Comparison of ENCODE assay signal across 17 mouse cellular contexts in genomic region chr13:52296541-52297276, GRCm38 (mm10).
A peak's percentile ranks its signal among the peaks of the same experiment; 100 is the strongest.
DNase-seq lines count a peak whose midpoint lies in the region; ATAC-seq and TF ChIP-seq lines count a peak whose summit lies in the region.
"Had no signal": no experiment of that assay in that cellular context is flagged by ENCODE, and none has a peak within 500 bp of the region (broad histone marks: within the 10 kb centered on the region; RNA-seq: fewer than 3 reads in every experiment).

No protein-coding gene starts in this region.

- peak; percentile 25 for TF ChIP-seq CTCF in midbrain, postnatal 0 days (IDR thresholded peaks at IDR 0.05)

- ATAC-seq in midbrain, postnatal 0 days (ENCODE audit: low FRiP score): no peak
- ATAC-seq: forebrain, postnatal 0 days; inflammation-experienced regulatory T-cells, adult 6 months; liver, postnatal 0 days; Patski had no signal

- WGBS in heart, embryonic 10.5 days: 79% methylated on average over 9 of the region's 9 CpGs
- WGBS in midbrain, postnatal 0 days: 69% methylated on average over 9 of the region's 9 CpGs

- H3K9ac ChIP-seq in midbrain, postnatal 0 days (replicated peaks; ENCODE audit: low read length, poor library complexity, severe bottlenecking): no peak overlapping the region
- H3K9ac ChIP-seq: forebrain, postnatal 0 days; limb, embryonic 13.5 days; liver, postnatal 0 days had no signal

- no peak overlapping the region; the same call in 1 of the 2 replicates for H3K4me2 ChIP-seq in midbrain, postnatal 0 days (ENCODE audit: low read depth, low read length, poor library complexity, severe bottlenecking)
- H3K4me2 ChIP-seq: heart, embryonic 11.5 days; limb, embryonic 13.5 days had no signal

- no peak overlapping the region for H3K27ac ChIP-seq in heart, embryonic 10.5 days
- no peak overlapping the region for H3K27ac ChIP-seq in midbrain, postnatal 0 days (ENCODE audit: low read depth, low read length)
- H3K27ac ChIP-seq: embryonic facial prominence, embryonic 10.5 days; limb, embryonic 13.5 days had no signal

- H3K4me3 ChIP-seq in heart, embryonic 10.5 days: no peak overlapping the region
- no peak overlapping the region for H3K4me3 ChIP-seq in midbrain, postnatal 0 days (ENCODE audit: low read depth, low read length)
- H3K4me3 ChIP-seq: embryonic facial prominence, embryonic 10.5 days; erythroblast, embryonic 14.5 days; limb, embryonic 13.5 days had no signal

- H3K36me3 ChIP-seq in heart, embryonic 10.5 days: no peaks in the 10 kb centered on the region
- H3K36me3 ChIP-seq in midbrain, postnatal 0 days (ENCODE audit: insufficient read depth, low read length): no peaks in the 10 kb centered on the region
- H3K36me3 ChIP-seq: embryonic facial prominence, embryonic 10.5 days; limb, embryonic 13.5 days had no signal

- H3K27me3 ChIP-seq in heart, embryonic 10.5 days (ENCODE audit: insufficient read depth, poor library complexity, severe bottlenecking): no peaks in the 10 kb centered on the region
- no peaks in the 10 kb centered on the region for H3K27me3 ChIP-seq in midbrain, postnatal 0 days (ENCODE audit: insufficient read depth, low read length)
- H3K27me3 ChIP-seq: limb, embryonic 13.5 days had no signal

- DNase-seq in heart, embryonic 10.5 days (ENCODE audit: low spot score): peak; percentile 41
- DNase-seq in heart, postnatal 4 days: no peak
- peak; percentile 14 for DNase-seq in thymus, postnatal 14 days
- no peak for DNase-seq in thymus, postnatal 10 days (ENCODE audit: low spot score in 2 of 2)
- DNase-seq in cerebellum, postnatal 25 days: peak; percentile 28 to 45
- no peak for DNase-seq in midbrain, postnatal 0 days (ENCODE audit: low spot score)
- no peak for DNase-seq in adrenal gland, postnatal 10 days
- no peak for DNase-seq in adrenal gland, adult 8-10 months
- DNase-seq: forebrain, postnatal 0 days; heart, postnatal 36 days; liver, postnatal 0 days had no signal

- no peaks in the 10 kb centered on the region for H3K4me1 ChIP-seq in heart, embryonic 10.5 days
- H3K4me1 ChIP-seq in midbrain, postnatal 0 days (ENCODE audit: insufficient read depth, low read length): no peaks in the 10 kb centered on the region
- H3K4me1 ChIP-seq: embryonic facial prominence, embryonic 10.5 days; limb, embryonic 13.5 days had no signal

- H3K9me3 ChIP-seq in heart, embryonic 10.5 days: no peaks in the 10 kb centered on the region
- no peaks in the 10 kb centered on the region for H3K9me3 ChIP-seq in midbrain, postnatal 0 days (ENCODE audit: low read length)
- H3K9me3 ChIP-seq: limb, embryonic 13.5 days had no signal

Comparison
In these comparisons a context has a peak if more than half of its experiments do, and no peak if none do; other contexts are left out.
1. DNase-seq: peak in heart, embryonic 10.5 days (single experiment), thymus, postnatal 14 days (single experiment) and cerebellum, postnatal 25 days (2 of 2); none in heart, postnatal 4 days (single experiment), thymus, postnatal 10 days (0 of 2), midbrain, postnatal 0 days (single experiment), adrenal gland, postnatal 10 days (single experiment) and adrenal gland, adult 8-10 months (single experiment).